Mouse (Mus musculus): Measurements from ENCODE around the gene Dync1li1.

Gene Dync1li1

GRCm38 (mm10) chr9:114663782-114664181 is 24.8 kb upstream of the Dync1li1 start:
- ChIA-PET POLR2A (interaction anchor here (0.5 to 3.9 kb wide), 35 partner anchors 8 to 905 kb away, joined by 3 to 16 read pairs (median 4); partner anchors contain the start of genes Cnot10 (in 3 of the 4), Cmtm8 (in 2 of the 4), Dync1li1 (in 2 of the 4) and Cmtm6 (in 1 of the 4)), CTCF (interaction anchor here in 3 of 4 experiments (0.6 to 1.5 kb wide), 10 partner anchors 11 to 1261 kb away, joined by 3 to 4 read pairs (median 3); no protein-coding TSS in a partner anchor)

- ChIA-PET CTCF (interaction anchor here in 2 of 4 experiments (0.7 kb wide), 2 partner anchors 11 to 13 kb away, joined by 3 read pairs; no protein-coding TSS in a partner anchor), POLR2A (interaction anchor here (0.7 to 2.1 kb wide), 10 partner anchors 8 to 222 kb away, joined by 3 to 7 read pairs (median 4); partner anchors contain the start of gene Cnot10 (in 1 of the 4))
Observed at GRCm38 (mm10) chr9:114666858-114667257, 21.7 kb upstream of the Dync1li1 start.

DNA sequence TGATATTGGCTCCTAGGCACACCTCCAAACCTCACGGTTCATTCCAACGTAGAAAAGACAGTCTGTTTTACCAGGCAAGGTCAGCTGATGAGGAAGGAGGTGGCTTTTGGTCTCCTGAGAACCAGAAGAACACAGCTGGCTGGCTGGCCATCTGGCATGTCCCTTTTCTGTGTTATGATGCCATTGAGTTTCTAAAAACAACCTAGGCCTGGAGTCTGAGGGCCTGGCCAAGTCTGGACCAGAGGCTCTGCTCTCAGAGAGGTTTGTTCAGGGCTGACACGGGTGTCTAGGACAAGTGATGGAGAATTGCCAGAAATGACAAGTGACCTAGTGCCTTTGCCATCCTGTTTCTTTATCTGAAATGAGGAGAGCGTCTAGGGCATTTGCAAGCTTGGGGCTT is 20.5 kb upstream of the Dync1li1 start:
- ChIA-PET POLR2A (interaction anchor here in 3 of 4 experiments (1.0 to 1.5 kb wide), 3 partner anchors 10 to 22 kb away, joined by 3 to 7 read pairs (median 4); no protein-coding TSS in a partner anchor), CTCF (no interaction called here)

DNA sequence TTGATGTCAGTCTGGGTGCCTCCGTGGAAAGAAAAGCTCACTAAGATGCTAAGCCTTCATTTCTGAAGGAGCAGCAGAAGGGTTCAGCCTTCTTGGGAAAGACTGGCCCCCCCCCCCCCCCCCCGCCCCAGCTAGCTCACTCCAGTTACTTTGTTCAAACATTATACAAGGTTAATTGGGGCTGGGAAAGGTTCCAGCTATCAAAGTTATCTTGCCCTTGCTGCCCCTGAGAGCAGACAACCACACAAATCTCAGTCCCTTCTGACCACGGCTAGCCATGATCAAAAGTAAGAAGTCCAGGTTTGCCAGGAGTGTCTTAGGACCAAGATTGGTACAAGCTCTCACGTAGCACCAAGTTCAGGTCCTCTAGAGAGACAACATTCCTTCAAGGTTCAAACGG is 19.6 kb upstream of the Dync1li1 start:
- CTCF ChIA-PET, result interaction anchor here in 2 of 4 experiments (0.6 to 0.8 kb wide), 2 partner anchors 13 to 176 kb away, joined by 4 to 5 read pairs; no protein-coding TSS in a partner anchor

GRCm38 (mm10) chr9:114671946-114672345 is 16.6 kb upstream of the Dync1li1 start:
- CTCF ChIA-PET, result interaction anchor here in 3 of 4 experiments (0.6 to 1.5 kb wide), 6 partner anchors 10 to 1199 kb away, joined by 3 to 13 read pairs (median 4); no protein-coding TSS in a partner anchor

More for the DNA sequence above, 19.6 kb upstream of the Dync1li1 start:
- POLR2A ChIA-PET, result interaction anchor here in 1 of 4 experiments (0.9 kb wide), 1 partner anchor 19 kb away, joined by 3 read pairs; no protein-coding TSS in a partner anchor

DNA sequence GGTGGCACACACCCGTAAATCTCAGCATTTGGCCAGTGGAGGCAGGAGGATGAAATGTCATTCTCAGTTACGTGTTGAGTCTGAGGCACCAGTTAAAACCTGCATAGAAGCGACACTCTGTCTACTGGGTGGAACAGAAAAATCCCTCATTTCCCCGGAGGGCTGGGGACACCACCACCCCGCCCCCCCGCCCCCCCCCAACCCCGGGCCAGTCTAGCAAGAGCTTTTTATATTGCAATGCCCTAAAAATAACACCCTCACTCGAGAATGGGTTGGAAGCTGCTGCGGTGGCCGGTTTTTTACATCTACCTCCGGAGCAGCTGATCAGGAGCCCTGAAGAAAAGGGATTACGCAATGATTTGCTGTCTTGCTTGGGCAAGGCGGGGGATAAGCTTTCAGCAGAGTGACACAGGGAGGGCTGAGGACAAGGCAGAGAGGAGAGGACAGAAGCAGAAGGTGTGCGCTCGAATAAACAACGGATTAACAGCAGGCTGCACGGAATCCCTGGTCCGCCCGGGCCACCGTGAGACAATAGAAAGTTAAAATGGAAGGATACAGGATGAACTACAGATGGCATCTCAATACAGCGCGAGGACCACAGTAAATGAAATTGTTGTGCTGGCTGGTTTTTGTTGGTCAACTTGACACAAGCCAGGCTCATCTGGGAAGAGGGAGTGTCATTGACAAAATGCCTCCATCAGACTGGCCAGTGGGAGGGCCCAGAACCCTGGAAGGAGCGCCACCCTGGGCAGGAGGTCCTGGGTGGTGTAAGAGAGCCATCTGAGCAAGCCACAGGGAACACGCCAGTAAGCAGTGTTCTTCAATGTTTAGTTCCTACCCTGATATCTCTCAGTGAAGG is 15.7 kb upstream of the Dync1li1 start:
- ChIA-PET POLR2A (interaction anchor here in 3 of 4 experiments (0.6 to 2.3 kb wide), 10 partner anchors 9 to 259 kb away, joined by 3 to 10 read pairs (median 4); partner anchors contain the start of genes Cnot10 (in 2 of the 3) and Dync1li1 (in 1 of the 3)), CTCF (interaction anchor here in 2 of 4 experiments (1.0 to 1.5 kb wide), 4 partner anchors 11 to 58 kb away, joined by 3 to 4 read pairs (median 3); partner anchors contain the start of gene Cmtm6 (in 1 of the 2))

More at GRCm38 (mm10) chr9:114671946-114672345, 16.6 kb upstream of the Dync1li1 start:
- POLR2A ChIA-PET, result interaction anchor here in 3 of 4 experiments (0.6 to 2.3 kb wide), 11 partner anchors 8 to 264 kb away, joined by 3 to 10 read pairs (median 4); partner anchors contain the start of genes Cnot10 (in 1 of the 3) and Dync1li1 (in 1 of the 3)

DNA sequence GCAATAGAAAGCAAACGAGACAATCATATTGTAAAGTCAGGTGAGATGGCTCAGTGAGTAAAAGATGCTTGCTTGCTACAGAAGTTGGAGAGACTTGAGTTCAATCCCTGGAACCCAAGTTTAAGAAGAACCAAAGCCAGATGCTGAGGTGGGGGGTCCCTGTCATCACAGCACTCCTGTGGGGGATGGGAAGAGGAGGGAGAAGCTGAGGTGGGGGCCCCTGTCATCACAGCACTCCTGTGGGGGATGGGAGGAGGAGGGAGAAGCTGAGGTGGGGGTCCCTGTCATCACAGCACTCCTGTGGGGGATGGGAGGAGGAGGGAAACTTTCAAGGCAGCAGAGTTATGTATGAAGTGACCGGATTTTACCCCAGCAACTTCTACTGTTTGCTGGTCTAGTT is 15.0 kb upstream of the Dync1li1 start:
- CTCF ChIA-PET, result interaction anchor here in 1 of 4 experiments (1.3 kb wide), 1 partner anchor 26 kb away, joined by 3 read pairs; no protein-coding TSS in a partner anchor
- POLR2A ChIA-PET, result no interaction called here

DNA sequence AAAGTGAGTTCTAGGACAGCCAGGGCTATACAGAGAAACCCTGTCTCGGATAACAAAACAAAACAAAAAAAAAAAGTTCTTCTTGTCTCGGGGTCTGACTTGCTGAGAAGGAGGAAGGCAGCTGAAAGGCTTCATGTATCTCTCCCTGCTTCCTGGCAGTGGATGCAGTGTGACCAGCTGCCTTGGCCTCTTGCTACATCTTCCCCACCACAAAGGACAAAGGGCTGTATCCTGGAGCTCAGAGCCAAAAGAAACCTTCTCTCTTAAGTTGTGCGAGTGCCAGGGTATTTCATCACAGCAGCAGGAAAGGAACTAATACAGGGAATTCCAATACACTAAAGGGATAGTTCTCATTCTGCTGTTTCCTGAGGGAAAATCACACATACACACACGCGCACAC is 10.0 kb upstream of the Dync1li1 start:
- CTCF ChIA-PET, result interaction anchor here in 3 of 4 experiments (0.6 to 1.0 kb wide), 3 partner anchors 29 to 54 kb away, joined by 3 to 4 read pairs (median 3); no protein-coding TSS in a partner anchor
- POLR2A ChIA-PET, result interaction anchor here in 2 of 4 experiments (0.5 to 2.5 kb wide), 8 partner anchors 10 to 676 kb away, joined by 3 to 6 read pairs (median 4); partner anchors contain the start of gene Dync1li1 (in 1 of the 2)

GRCm38 (mm10) chr9:114679944-114680343 is 8.6 kb upstream of the Dync1li1 start:
- POLR2A ChIA-PET, result interaction anchor here in 2 of 4 experiments (1.1 to 1.9 kb wide), 4 partner anchors 9 to 16 kb away, joined by 3 to 5 read pairs (median 4); partner anchors contain the start of gene Dync1li1 (in 1 of the 2)
- CTCF ChIA-PET, result interaction anchor here in 2 of 4 experiments (0.7 to 1.1 kb wide), 2 partner anchors 47 to 109 kb away, joined by 3 read pairs; no protein-coding TSS in a partner anchor

DNA sequence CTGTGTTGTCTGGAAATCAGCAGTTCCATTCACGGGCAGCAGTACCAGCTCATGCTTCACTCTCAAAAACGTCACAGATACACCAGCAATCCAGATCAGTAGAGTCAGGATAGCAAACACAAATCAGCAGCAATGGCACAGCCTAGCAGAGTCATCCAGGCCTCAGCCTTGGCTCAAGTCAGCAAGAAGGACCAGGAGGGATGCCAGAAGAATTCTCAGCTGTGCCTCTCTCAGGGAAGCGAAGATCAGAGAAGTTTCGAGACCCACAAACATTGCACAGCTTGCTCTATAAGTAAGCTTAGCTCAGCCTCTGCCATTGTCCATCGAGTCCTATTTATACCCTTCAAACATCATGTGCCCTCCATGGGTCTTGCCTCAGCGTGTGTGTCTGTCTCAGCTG is 8.1 kb upstream of the Dync1li1 start:
- ChIA-PET POLR2A (interaction anchor here in 1 of 4 experiments (1.7 kb wide), 1 partner anchor 17 kb away, joined by 4 read pairs; no protein-coding TSS in a partner anchor), CTCF (interaction anchor here in 1 of 4 experiments (0.7 to 1.1 kb wide), 2 partner anchors 47 to 62 kb away, joined by 3 read pairs; no protein-coding TSS in a partner anchor)

DNA sequence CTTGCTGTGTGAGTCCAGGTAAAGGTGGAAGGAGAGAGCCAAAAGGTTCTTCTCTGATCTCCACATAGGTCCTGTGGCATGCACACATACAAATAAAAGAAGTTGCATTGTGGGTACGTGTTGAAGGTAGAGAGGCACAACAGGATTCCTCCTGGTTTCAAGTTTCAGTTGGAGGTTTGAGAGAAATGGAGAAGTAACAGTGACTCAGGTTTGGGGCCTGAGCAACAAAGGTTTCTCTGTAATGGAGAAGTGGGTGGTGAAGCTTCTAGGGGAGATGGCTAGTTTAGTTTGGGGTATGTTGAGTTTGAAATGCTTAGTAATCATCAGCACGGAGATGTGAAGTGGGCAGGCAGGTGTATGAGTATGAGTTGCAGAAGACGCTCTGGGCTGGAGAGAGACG is 6.4 kb upstream of the Dync1li1 start:
- ChIA-PET POLR2A (no interaction called here), CTCF (interaction anchor here in 1 of 4 experiments (0.7 kb wide), 1 partner anchor 77 kb away, joined by 3 read pairs; no protein-coding TSS in a partner anchor)

GRCm38 (mm10) chr9:114686245-114686644 is 2.3 kb upstream of the Dync1li1 start:
- CTCF ChIA-PET, result no interaction called here
- POLR2A ChIA-PET, result interaction anchor here in 3 of 4 experiments (0.7 to 4.4 kb wide), 5 partner anchors 11 to 238 kb away, joined by 3 to 22 read pairs (median 4); partner anchors contain the start of gene Cnot10 (in 1 of the 3)

DNA sequence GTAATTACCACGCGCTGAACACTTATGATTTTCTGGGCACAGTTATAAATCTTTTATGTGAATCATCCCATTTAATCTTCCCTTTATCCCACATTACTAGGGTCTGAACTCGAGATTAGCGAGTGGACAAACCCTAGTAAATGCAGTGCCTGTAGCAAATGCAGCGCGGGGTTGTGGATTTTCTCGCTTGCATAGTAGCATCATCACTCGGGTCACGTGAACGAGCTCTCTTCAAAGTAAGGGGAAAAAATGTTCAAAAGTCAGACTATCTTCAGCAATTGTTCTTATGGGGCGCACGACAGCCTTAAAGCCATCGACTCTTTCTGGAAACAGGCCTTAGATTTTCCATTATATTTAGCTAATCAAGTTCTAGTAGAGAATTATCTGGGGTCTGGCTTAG is 951 bp upstream of the Dync1li1 start:
- ChIA-PET CTCF (no interaction called here), POLR2A (interaction anchor here in 3 of 4 experiments (0.8 to 4.4 kb wide), 17 partner anchors 12 to 156 kb away, joined by 3 to 22 read pairs (median 5); partner anchors contain the start of genes Cmtm6 (in 3 of the 3), Cnot10 (in 2 of the 3) and Cmtm8 (in 1 of the 3))

- POLR2A ChIA-PET, result interaction anchor here (0.7 to 4.4 kb wide), 28 partner anchors 9 to 758 kb away, joined by 3 to 22 read pairs (median 5); partner anchors contain the start of genes Cnot10 (in 3 of the 4), Cmtm6 (in 1 of the 4), Cmtm7 (in 1 of the 4) and Ubp1 (in 1 of the 4)
- CTCF ChIA-PET, result interaction anchor here in 2 of 4 experiments (0.6 to 1.1 kb wide), 3 partner anchors 21 to 107 kb away, joined by 3 to 4 read pairs (median 3); no protein-coding TSS in a partner anchor
Observed at GRCm38 (mm10) chr9:114688953-114689407, 390 bp downstream of the Dync1li1 start.

DNA sequence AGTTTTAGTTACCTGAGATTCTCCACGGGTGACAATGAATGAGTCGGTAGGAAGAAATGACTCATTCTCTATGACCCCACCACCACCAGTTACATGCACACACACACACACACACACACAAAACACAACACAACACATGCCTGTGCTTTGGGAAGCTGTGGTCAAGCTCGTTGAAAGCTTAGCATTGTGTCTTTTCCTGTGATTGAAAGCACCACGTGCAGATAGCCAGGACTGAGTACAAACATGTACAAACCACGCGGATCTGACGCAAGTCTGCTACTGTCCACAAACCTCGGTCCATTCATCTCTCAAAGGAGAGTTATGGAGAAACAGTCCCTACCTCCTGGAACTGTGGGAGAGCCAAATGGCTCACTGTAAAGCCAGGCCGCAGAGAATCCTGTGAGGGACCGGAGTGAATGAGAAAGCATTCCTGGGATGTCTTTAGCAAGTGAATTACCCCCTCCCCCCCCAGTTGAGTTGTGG is 1.6 kb downstream of the Dync1li1 start:
- ChIA-PET CTCF (no interaction called here), POLR2A (interaction anchor here in 3 of 4 experiments (0.7 to 4.4 kb wide), 8 partner anchors 15 to 91 kb away, joined by 3 to 22 read pairs (median 4); partner anchors contain the start of genes Cmtm6 (in 1 of the 3), Cmtm7 (in 1 of the 3) and Cnot10 (in 1 of the 3))

DNA sequence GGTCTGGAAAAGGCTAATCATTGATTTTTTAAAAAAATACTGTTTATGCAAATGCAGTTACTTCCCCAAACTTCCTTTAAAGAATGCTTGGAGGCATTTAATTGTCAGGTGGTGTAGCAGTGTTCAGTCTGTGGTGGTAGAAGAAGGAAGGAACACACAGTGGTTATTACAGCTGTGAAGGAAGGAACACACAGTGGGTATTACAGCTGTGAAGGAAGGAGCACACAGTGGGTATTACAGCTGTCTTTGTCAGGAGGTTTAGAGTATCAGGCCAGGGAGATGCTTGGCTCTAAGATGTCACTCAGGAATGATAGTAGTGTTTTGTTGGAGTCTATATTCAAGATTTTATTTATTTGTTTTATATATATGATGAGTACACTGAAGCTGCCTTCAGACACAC is 2.5 kb downstream of the Dync1li1 start:
- ChIA-PET CTCF (interaction anchor here in 1 of 4 experiments (0.6 to 1.0 kb wide), 2 partner anchors 36 to 228 kb away, joined by 3 read pairs; no protein-coding TSS in a partner anchor), POLR2A (interaction anchor here in 3 of 4 experiments (0.5 to 4.2 kb wide), 8 partner anchors 14 to 179 kb away, joined by 3 to 11 read pairs (median 4); partner anchors contain the start of gene Cmtm7 (in 1 of the 3))

GRCm38 (mm10) chr9:114695662-114696061 is 7.1 kb downstream of the Dync1li1 start:
- POLR2A ChIA-PET, result interaction anchor here (0.6 to 2.1 kb wide), 14 partner anchors 9 to 161 kb away, joined by 3 to 7 read pairs (median 3); partner anchors contain the start of gene Cnot10 (in 2 of the 4)
- CTCF ChIA-PET, result interaction anchor here (0.6 to 1.7 kb wide), 9 partner anchors 15 to 271 kb away, joined by 3 to 10 read pairs (median 4); partner anchors contain the start of gene Cnot10 (in 1 of the 4)
